Mouse (Mus musculus): Measurements from ENCODE around the gene She. TPM values are rescaled to one million over a fixed set of nuclear protein-coding genes. Genes with fewer than 3 reads are reported as not detected.
A peak's percentile ranks its signal among the peaks of the same experiment; 100 is the strongest.
"Not testable (repeated sequence)": the region's sequence is repeated elsewhere in the genome, so short reads cannot be mapped to it uniquely, and the experiment has no call there.

The She gene
- total RNA-seq, 2 experiments from 2014 or later, result 13.2 to 15.0 TPM

GRCm38 (mm10) chr3:89859936-89860335, 28.8 kb downstream of the She start:
- DNase-seq, result no peak
- intact Hi-C loops (cut with DNase I), result loop anchor here (2.0 to 10.0 kb wide), 6 partner anchors 52 to 585 kb away; partner anchors contain the start of genes Atp8b2 and Il6ra

GRCm38 (mm10) chr3:89860343-89860742, 29.2 kb downstream of the She start:
- no peak for DNase-seq
- intact Hi-C loops (cut with DNase I), result loop anchor here (5.0 to 10.0 kb wide), 3 partner anchors 52 to 584 kb away; partner anchors contain the start of genes Atp8b2 and Il6ra

- DNase-seq, result peak; percentile 76 to 80
- intact Hi-C loops (cut with DNase I), result loop anchor here (5.0 to 10.0 kb wide), 3 partner anchors 51 to 584 kb away; partner anchors contain the start of genes Atp8b2 and Il6ra
Measured at GRCm38 (mm10) chr3:89861070-89861469, 29.9 kb downstream of the She start.

- intact Hi-C loops (cut with DNase I), result loop anchor here (5.0 to 10.0 kb wide), 3 partner anchors 50 to 583 kb away; partner anchors contain the start of genes Atp8b2 and Il6ra
- no peak for DNase-seq
Measured at GRCm38 (mm10) chr3:89862182-89862761, 31.1 kb downstream of the She start.

GRCm38 (mm10) chr3:89863276-89863675, 32.1 kb downstream of the She start:
- intact Hi-C loops (cut with DNase I), result loop anchor here (5.0 to 10.0 kb wide), 3 partner anchors 49 to 582 kb away; partner anchors contain the start of genes Atp8b2 and Il6ra
- DNase-seq, result not testable (repeated sequence)

- intact Hi-C loops (cut with DNase I), result loop anchor here (5.0 to 10.0 kb wide), 3 partner anchors 48 to 581 kb away; partner anchors contain the start of genes Atp8b2 and Il6ra
- DNase-seq, result peak; percentile 38 to 47
Measured at GRCm38 (mm10) chr3:89863716-89864509, 32.7 kb downstream of the She start.

GRCm38 (mm10) chr3:89865020-89865419, 33.9 kb downstream of the She start:
- intact Hi-C loops (cut with DNase I), result loop anchor here (10.0 kb wide), 1 partner anchor 580 kb away; no protein-coding TSS in a partner anchor
- no peak for DNase-seq

- DNase-seq, result no peak
- intact Hi-C loops (cut with DNase I), result loop anchor here (10.0 kb wide), 1 partner anchor 579 kb away; no protein-coding TSS in a partner anchor
Measured at GRCm38 (mm10) chr3:89865764-89866163, 34.6 kb downstream of the She start.

- intact Hi-C loops (cut with DNase I), result loop anchor here (10.0 kb wide), 1 partner anchor 577 kb away; no protein-coding TSS in a partner anchor
- no peak for DNase-seq
Measured at GRCm38 (mm10) chr3:89867651-89868050, 36.5 kb downstream of the She start.

- intact Hi-C loops (cut with DNase I), result loop anchor here (10.0 kb wide), 1 partner anchor 576 kb away; no protein-coding TSS in a partner anchor
- DNase-seq, result no peak
Measured at GRCm38 (mm10) chr3:89868357-89868756, 37.2 kb downstream of the She start.

GRCm38 (mm10) chr3:89868956-89869355, 37.8 kb downstream of the She start:
- DNase-seq, result no peak

GRCm38 (mm10) chr3:89869556-89869955, 38.4 kb downstream of the She start:
- intact Hi-C loops (cut with DNase I), result loop anchor here (10.0 kb wide), 1 partner anchor 575 kb away; no protein-coding TSS in a partner anchor
- DNase-seq, result no peak

More at GRCm38 (mm10) chr3:89868956-89869355, 37.8 kb downstream of the She start:
- intact Hi-C loops (cut with DNase I), result loop anchor here (10.0 kb wide), 1 partner anchor 576 kb away; no protein-coding TSS in a partner anchor

GRCm38 (mm10) chr3:89870472-89871271, 39.5 kb downstream of the She start:
- DNase-seq, result no peak
- intact Hi-C loops (cut with DNase I), result no loop called here

- no peak for DNase-seq
- intact Hi-C loops (cut with DNase I), result no loop called here
Measured at GRCm38 (mm10) chr3:89871339-89871914, 40.3 kb downstream of the She start.

- intact Hi-C loops (cut with DNase I), result no loop called here
- DNase-seq, result no peak
Measured at GRCm38 (mm10) chr3:89872209-89872608, 41.0 kb downstream of the She start.

GRCm38 (mm10) chr3:89872684-89873083, 41.5 kb downstream of the She start:
- intact Hi-C loops (cut with DNase I), result no loop called here
- no peak for DNase-seq

- DNase-seq, result no peak
- intact Hi-C loops (cut with DNase I), result no loop called here
Measured at GRCm38 (mm10) chr3:89874076-89874475, 42.9 kb downstream of the She start.

- DNase-seq, result no peak
- intact Hi-C loops (cut with DNase I), result no loop called here
Measured at GRCm38 (mm10) chr3:89875021-89875420, 43.9 kb downstream of the She start.

- intact Hi-C loops (cut with DNase I), result no loop called here
- DNase-seq, result no peak
Measured at GRCm38 (mm10) chr3:89875781-89876180, 44.6 kb downstream of the She start.

GRCm38 (mm10) chr3:89876469-89876868, 45.3 kb downstream of the She start:
- intact Hi-C loops (cut with DNase I), result no loop called here
- DNase-seq, result no peak

All from heart, postnatal 36 days (tissue).